Mouse (Mus musculus): ENCODE results near the gene Lrp6.

GRCm38 (mm10) chr6:134535169-134535568 lies 31.6 kb downstream of the Lrp6 start:
- TF ChIP-seq POLR2A (IDR thresholded peaks at IDR 0.05; ENCODE audit: borderline replicate concordance, insufficient read depth, low read length): no peak
- no peak for TF ChIP-seq CTCF (IDR thresholded peaks at IDR 0.05; ENCODE audit: borderline replicate concordance, insufficient read depth, low read depth, low read length)

Measured in cerebellum, adult 2 months (tissue).